Mouse (Mus musculus) kidney, postnatal 4 days (tissue): ENCODE measurements around the gene Stap1.

Experiments
- DNase-seq, 2 experiments: peaks; one replicate each; pipeline ENCODE4 v3.0.0; 2021; ENCODE audit warnings: mixed read lengths in 2 of 2

The Stap1 gene

GRCm38 (mm10) chr5:86129828-86130227 is 58.3 kb downstream of the Stap1 start:
- DNase-seq: no peak
